Mouse (Mus musculus) megakaryocyte, adult 5-6 weeks (primary cell): ENCODE data around the gene C130050O18Rik. TPM values are rescaled to one million over a fixed set of nuclear protein-coding genes. Genes with fewer than 3 reads are reported as not detected.

Experiments
- ATAC-seq: 2 replicates; pipeline ENCODE4 v1.8.0; 2016; ENCODE audit warnings: mild to moderate bottlenecking, inconsistent platforms; ENCODE audit not compliant: poor library complexity, severe bottlenecking
- total RNA-seq, 2 experiments: library from RNA; stranded (forward) in 1 of 2; stranded (reverse) in 1 of 2; fragments of 153-499, 151-499 nt in 1 of 2; fragments of 221-1000, 200-1000 nt in 1 of 2; gene quantifications; 2 replicates each; pipeline versions ENCODE4 v1.2.3 to v1.2.4; 2015 to 2017

Gene C130050O18Rik
- total RNA-seq, 2 experiments from 2014 or later: 18.3 to 19.7 TPM

DNA sequence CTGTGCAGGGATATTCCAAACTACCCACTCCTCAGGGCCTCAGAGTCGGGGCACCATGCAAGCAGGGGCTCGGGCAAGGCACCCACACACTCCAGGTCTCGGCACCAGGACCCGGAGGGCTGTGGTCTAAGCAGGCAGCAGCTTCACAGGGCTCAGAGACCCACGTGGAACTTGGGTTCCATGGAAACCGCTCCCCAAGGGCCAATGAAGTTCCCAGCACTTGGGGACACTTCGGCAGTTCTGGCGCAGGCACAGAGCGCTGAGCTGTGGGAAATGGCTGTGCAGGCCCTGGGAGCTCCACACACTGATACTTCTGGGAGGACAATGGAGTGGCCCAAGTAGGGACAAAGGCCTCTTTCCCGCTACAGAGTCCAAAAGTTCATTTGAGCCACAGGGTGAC is 48.0 kb downstream of the C130050O18Rik start:
- ATAC-seq: no peak

DNA sequence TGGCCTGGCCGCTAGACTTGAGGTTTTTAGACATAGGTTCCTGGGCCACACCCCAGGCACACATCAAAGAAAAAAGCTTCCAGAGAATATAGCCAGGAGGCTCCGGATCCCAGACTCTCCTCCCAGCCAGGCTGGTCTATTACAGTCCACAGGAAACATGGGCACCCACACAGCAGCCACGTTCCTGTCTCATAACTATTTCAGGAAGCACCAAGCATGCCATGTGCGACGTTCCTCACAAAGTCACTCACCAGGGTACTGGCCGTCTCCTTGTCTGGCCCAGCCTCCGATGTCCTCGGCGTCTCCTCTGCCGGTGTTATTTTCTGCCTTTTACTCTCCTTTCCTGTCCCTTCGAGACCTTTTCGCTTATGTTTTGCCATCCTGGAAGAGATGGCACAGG is 50.1 kb downstream of the C130050O18Rik start:
- ATAC-seq: no peak

DNA sequence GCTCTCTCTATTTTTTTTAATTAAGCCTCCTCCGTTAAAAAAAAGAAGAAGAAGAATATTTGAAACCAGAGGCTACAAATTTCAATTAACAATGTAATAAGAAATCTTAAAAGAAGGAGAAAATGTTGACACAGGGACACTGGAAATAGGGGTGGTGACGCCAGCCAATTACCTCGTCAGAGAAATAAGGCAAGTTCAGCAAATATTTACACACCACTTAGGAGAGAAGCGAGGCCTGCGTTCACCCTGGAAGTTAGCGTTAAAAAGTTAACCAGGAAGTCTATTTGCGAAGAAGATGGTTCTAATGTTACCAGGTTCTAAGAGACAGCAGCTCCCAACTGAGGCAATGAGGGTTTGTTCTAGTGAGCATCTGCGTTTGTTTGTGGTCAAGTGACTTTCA is 52.2 kb downstream of the C130050O18Rik start:
- no peak for ATAC-seq

DNA sequence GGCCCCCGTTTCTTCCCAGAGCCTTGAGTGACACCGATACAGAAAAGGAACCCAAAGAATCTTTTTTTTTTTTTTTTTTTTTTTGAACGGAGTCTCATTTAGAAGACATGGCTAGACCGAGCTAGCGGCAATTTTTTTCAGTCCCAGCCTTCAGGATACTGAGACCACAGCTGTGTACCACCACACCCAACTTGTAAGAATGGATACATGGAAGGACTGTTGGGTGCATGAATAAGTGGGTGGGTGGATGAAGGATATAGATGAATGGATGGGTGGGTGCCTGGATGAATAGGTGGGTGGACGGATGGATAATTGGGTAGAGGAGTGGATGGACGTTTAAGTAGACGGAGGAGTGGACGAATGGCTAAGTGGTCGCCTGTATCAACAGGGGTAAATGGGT is 54.9 kb downstream of the C130050O18Rik start:
- no peak for ATAC-seq

DNA sequence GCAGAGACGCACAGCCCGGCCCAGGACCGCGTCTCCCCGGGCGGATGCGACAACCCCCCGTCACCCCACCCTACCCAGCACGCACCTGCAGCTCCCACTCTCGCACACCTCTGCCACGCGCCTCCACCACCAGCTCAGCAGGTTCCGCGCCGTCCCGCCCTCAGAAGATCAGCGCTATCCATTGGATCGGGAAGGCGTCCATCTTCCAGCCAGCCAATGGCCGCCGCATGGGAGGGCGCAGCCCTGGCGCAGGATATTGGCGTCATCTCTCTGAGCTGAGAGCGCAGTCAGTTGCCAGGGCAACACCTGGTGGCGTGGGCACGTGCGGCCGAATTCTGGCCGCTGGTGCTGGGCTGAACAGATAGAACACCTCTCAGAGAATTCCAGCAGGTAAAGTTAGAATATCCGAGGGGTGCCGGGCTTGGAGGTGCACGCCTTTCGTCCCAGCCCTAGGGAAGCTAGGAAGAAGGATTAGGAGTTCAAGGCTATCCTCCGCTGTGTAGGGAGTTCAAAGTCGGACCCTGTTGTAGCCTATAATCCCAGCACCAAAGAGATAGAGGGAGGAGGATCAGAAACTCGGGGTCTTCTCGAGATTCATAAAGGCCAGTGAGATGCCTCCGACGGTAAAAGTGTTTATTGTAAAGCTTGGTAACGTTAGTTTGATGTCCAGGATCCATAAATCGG is 55.4 kb downstream of the C130050O18Rik start, which contains the start of gene 3110082I17Rik:
Gene 3110082I17Rik, minus strand, starts transcription at position 144 of the 684 bp plus-strand sequence.
- ATAC-seq: peak; percentile 100

DNA sequence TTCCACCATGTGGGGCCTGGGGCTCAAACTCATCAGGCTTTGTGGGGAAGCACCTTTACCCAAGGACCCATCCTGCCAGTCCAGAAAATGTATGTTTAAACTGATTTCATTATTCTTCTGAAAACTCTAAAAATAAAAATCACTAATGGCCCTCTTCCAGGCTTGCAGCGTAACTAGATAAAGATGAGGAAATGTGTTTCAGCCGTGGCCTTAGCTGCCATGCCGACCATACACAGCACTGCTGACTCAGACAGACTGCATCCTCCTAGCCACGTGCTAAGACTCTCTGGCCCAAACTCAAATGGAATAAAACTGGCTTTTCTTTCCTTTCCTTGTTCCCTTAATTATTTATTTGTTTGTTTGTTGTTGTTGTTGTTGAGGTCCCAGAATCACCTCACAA is 59.8 kb downstream of the C130050O18Rik start:
- no peak for ATAC-seq

Other genes starting within 250 kb of the C130050O18Rik start
- 40.8 and 44.1 TPM in 2 replicates for gene Sun1, start 204.6 kb upstream of the C130050O18Rik start, total RNA-seq (2015)
- 67.0 and 72.5 TPM in 2 replicates for gene Sun1, start 204.6 kb upstream of the C130050O18Rik start, total RNA-seq (2017)
- 21.6 and 23.0 TPM in 2 replicates for gene Get4, start 153.0 kb upstream of the C130050O18Rik start, total RNA-seq (2015)
- gene Get4, start 153.0 kb upstream of the C130050O18Rik start, total RNA-seq (2017): 18.5 and 23.1 TPM in 2 replicates
- 42.5 and 43.9 TPM in 2 replicates for gene Adap1, start 79.7 kb upstream of the C130050O18Rik start, total RNA-seq (2015)
- 56.9 and 61.1 TPM in 2 replicates for gene Adap1, start 79.7 kb upstream of the C130050O18Rik start, total RNA-seq (2017)
- 35.6 and 42.6 TPM in 2 replicates for gene Cox19, start 53.9 kb upstream of the C130050O18Rik start, total RNA-seq (2015)
- gene Cox19, start 53.9 kb upstream of the C130050O18Rik start, total RNA-seq (2017): 20.0 and 24.6 TPM in 2 replicates
- not detected in 2 replicates for gene Cyp2w1, start 52.7 kb upstream of the C130050O18Rik start, total RNA-seq (2015)
- not detected in 2 replicates for gene Cyp2w1, start 52.7 kb upstream of the C130050O18Rik start, total RNA-seq (2017)
- gene Gpr146, start 27.6 kb upstream of the C130050O18Rik start, total RNA-seq (2015): 9.8 and 13.1 TPM in 2 replicates
- gene Gpr146, start 27.6 kb upstream of the C130050O18Rik start, total RNA-seq (2017): 9.6 and 14.8 TPM in 2 replicates
- gene Gper1, start 17.9 kb downstream of the C130050O18Rik start, total RNA-seq (2015): 0.07 TPM in 1 of 2 replicates, not detected in the other
- gene Gper1, start 17.9 kb downstream of the C130050O18Rik start, total RNA-seq (2017): 0.22 TPM in 1 of 2 replicates, not detected in the other
- gene 3110082I17Rik, start 55.2 kb downstream of the C130050O18Rik start, total RNA-seq (2015): 12.4 and 15.8 TPM in 2 replicates
- gene 3110082I17Rik, start 55.2 kb downstream of the C130050O18Rik start, total RNA-seq (2017): 10.8 and 11.4 TPM in 2 replicates
- 11.4 and 14.9 TPM in 2 replicates for gene Zfand2a, start 79.3 kb downstream of the C130050O18Rik start, total RNA-seq (2015)
- 6.7 and 21.9 TPM in 2 replicates for gene Zfand2a, start 79.3 kb downstream of the C130050O18Rik start, total RNA-seq (2017)
- gene Uncx, start 138.2 kb downstream of the C130050O18Rik start, total RNA-seq (2015): not detected in 2 replicates
- not detected in 2 replicates for gene Uncx, start 138.2 kb downstream of the C130050O18Rik start, total RNA-seq (2017)